Mouse (Mus musculus) fibroblast of lung, adult 2 months (primary cell): Measurements from ENCODE around the gene Ccs.

Experiments
- DNase-seq: peaks from one replicate; pipeline ENCODE4 v3.0.0-alpha.2; 2011; ENCODE audit warnings: low read depth

The Ccs gene

GRCm38 (mm10) chr19:4782891-4783290, 56.2 kb downstream of the Ccs start:
- no peak for DNase-seq
